Mouse (Mus musculus): ENCODE results near the gene Tmprss3. TPM values are rescaled to one million over a fixed set of nuclear protein-coding genes. Genes with fewer than 3 reads are reported as not detected.

Tmprss3 gene
- polyA plus RNA-seq, 1 experiment from 2014 or later: 0.43 TPM

GRCm38 (mm10) chr17:31210299-31210698, 11.5 kb upstream of the Tmprss3 start:
- Histone ChIP-seq H3K4me2 (replicated peaks; ENCODE audit: low read depth, low read length) (no peak overlapping the region), H3K9me3 (ENCODE audit: control insufficient read depth, low read depth, low read length) (no peaks in the 10 kb centered on the region), H3K36me3 (ENCODE audit: control insufficient read depth, insufficient read depth, low read length) (no peaks in the 10 kb centered on the region), H3K4me3 (ENCODE audit: low read depth, low read length) (no peak overlapping the region), H3K9ac (replicated peaks; ENCODE audit: low read depth, low read length) (no peak overlapping the region), H3K27me3 (ENCODE audit: control insufficient read depth, insufficient read depth, low read length) (no peaks in the 10 kb centered on the region), H3K4me1 (ENCODE audit: control insufficient read depth, insufficient read depth, low read length) (no peaks in the 10 kb centered on the region), H3K27ac (ENCODE audit: low read length) (no peak overlapping the region)
- 71% methylated on average over 7 of the region's 7 CpGs for WGBS
- ATAC-seq (ENCODE audit: insufficient number of reproducible peaks, insufficient read depth, low FRiP score, low read depth): no peak

GRCm38 (mm10) chr17:31209376-31209930, 10.7 kb upstream of the Tmprss3 start:
- H3K4me3 ChIP-seq (ENCODE audit: low read depth, low read length): no peak overlapping the region
- no peaks in the 10 kb centered on the region for H3K36me3 ChIP-seq (ENCODE audit: control insufficient read depth, insufficient read depth, low read length)
- ATAC-seq (ENCODE audit: insufficient number of reproducible peaks, insufficient read depth, low FRiP score, low read depth): no peak
- no peak overlapping the region for H3K9ac ChIP-seq (replicated peaks; ENCODE audit: low read depth, low read length)
- H3K4me2 ChIP-seq (replicated peaks; ENCODE audit: low read depth, low read length): no peak overlapping the region
- H3K9me3 ChIP-seq (ENCODE audit: control insufficient read depth, low read depth, low read length): no peaks in the 10 kb centered on the region
- H3K27ac ChIP-seq (ENCODE audit: low read length): no peak overlapping the region
- H3K27me3 ChIP-seq (ENCODE audit: control insufficient read depth, insufficient read depth, low read length): no peaks in the 10 kb centered on the region
- WGBS: 91% methylated on average over 11 of the region's 11 CpGs
- H3K4me1 ChIP-seq (ENCODE audit: control insufficient read depth, insufficient read depth, low read length): no peaks in the 10 kb centered on the region

- Histone ChIP-seq H3K36me3 (ENCODE audit: control insufficient read depth, insufficient read depth, low read length) (no peaks in the 10 kb centered on the region), H3K4me2 (replicated peaks; ENCODE audit: low read depth, low read length) (no peak overlapping the region), H3K4me1 (ENCODE audit: control insufficient read depth, insufficient read depth, low read length) (no peaks in the 10 kb centered on the region), H3K9ac (replicated peaks; ENCODE audit: low read depth, low read length) (no peak overlapping the region), H3K27ac (ENCODE audit: low read length) (no peak overlapping the region), H3K4me3 (ENCODE audit: low read depth, low read length) (no peak overlapping the region), H3K27me3 (ENCODE audit: control insufficient read depth, insufficient read depth, low read length) (no peaks in the 10 kb centered on the region), H3K9me3 (ENCODE audit: control insufficient read depth, low read depth, low read length) (no peaks in the 10 kb centered on the region)
- 84% methylated on average over 8 of the region's 8 CpGs for WGBS
- no peak for ATAC-seq (ENCODE audit: insufficient number of reproducible peaks, insufficient read depth, low FRiP score, low read depth)
These were observed 9.9 kb upstream of the Tmprss3 start for GRCm38 (mm10) chr17:31208654-31209053.

GRCm38 (mm10) chr17:31207771-31208334, 9.1 kb upstream of the Tmprss3 start, which contains the start of gene Ubash3a:
TSS of gene Ubash3a (plus strand) at chr17:31207873.
- no peak for ATAC-seq (ENCODE audit: insufficient number of reproducible peaks, insufficient read depth, low FRiP score, low read depth)
- Histone ChIP-seq H3K4me2 (replicated peaks; ENCODE audit: low read depth, low read length) (no peak within 1 kb of the TSS), H3K4me1 (ENCODE audit: control insufficient read depth, insufficient read depth, low read length) (no peaks in the 10 kb centered on the region), H3K36me3 (ENCODE audit: control insufficient read depth, insufficient read depth, low read length) (no peaks in the 10 kb centered on the region), H3K4me3 (ENCODE audit: low read depth, low read length) (no peak within 1 kb of the TSS), H3K9ac (replicated peaks; ENCODE audit: low read depth, low read length) (no peak within 1 kb of the TSS), H3K27me3 (ENCODE audit: control insufficient read depth, insufficient read depth, low read length) (no peaks in the 10 kb centered on the region), H3K9me3 (ENCODE audit: control insufficient read depth, low read depth, low read length) (no peaks in the 10 kb centered on the region), H3K27ac (ENCODE audit: low read length) (no peak within 1 kb of the TSS)
- WGBS: 61% methylated on average over 12 of the region's 12 CpGs

GRCm38 (mm10) chr17:31196283-31196682, 2.5 kb downstream of the Tmprss3 start:
- no peaks in the 10 kb centered on the region for H3K9me3 ChIP-seq (ENCODE audit: control insufficient read depth, low read depth, low read length)
- no peak for ATAC-seq (ENCODE audit: insufficient number of reproducible peaks, insufficient read depth, low FRiP score, low read depth)
- H3K9ac ChIP-seq (replicated peaks; ENCODE audit: low read depth, low read length): no peak overlapping the region
- H3K27me3 ChIP-seq (ENCODE audit: control insufficient read depth, insufficient read depth, low read length): no peaks in the 10 kb centered on the region
- no peak overlapping the region for H3K4me3 ChIP-seq (ENCODE audit: low read depth, low read length)
- no peaks in the 10 kb centered on the region for H3K4me1 ChIP-seq (ENCODE audit: control insufficient read depth, insufficient read depth, low read length)
- no peaks in the 10 kb centered on the region for H3K36me3 ChIP-seq (ENCODE audit: control insufficient read depth, insufficient read depth, low read length)
- no peak overlapping the region for H3K27ac ChIP-seq (ENCODE audit: low read length)
- H3K4me2 ChIP-seq (replicated peaks; ENCODE audit: low read depth, low read length): no peak overlapping the region
- WGBS: 83% methylated on average over 7 of the region's 7 CpGs

- no peaks in the 10 kb centered on the region for H3K36me3 ChIP-seq (ENCODE audit: control insufficient read depth, insufficient read depth, low read length)
- ATAC-seq (ENCODE audit: insufficient number of reproducible peaks, insufficient read depth, low FRiP score, low read depth): no peak
- no peak overlapping the region for H3K4me3 ChIP-seq (ENCODE audit: low read depth, low read length)
- H3K4me1 ChIP-seq (ENCODE audit: control insufficient read depth, insufficient read depth, low read length): no peaks in the 10 kb centered on the region
- WGBS: 89% methylated on average over 6 of the region's 6 CpGs
- no peak overlapping the region for H3K9ac ChIP-seq (replicated peaks; ENCODE audit: low read depth, low read length)
- no peaks in the 10 kb centered on the region for H3K9me3 ChIP-seq (ENCODE audit: control insufficient read depth, low read depth, low read length)
- no peak overlapping the region for H3K27ac ChIP-seq (ENCODE audit: low read length)
- H3K4me2 ChIP-seq (replicated peaks; ENCODE audit: low read depth, low read length): no peak overlapping the region
- H3K27me3 ChIP-seq (ENCODE audit: control insufficient read depth, insufficient read depth, low read length): no peaks in the 10 kb centered on the region
These were observed 3.6 kb downstream of the Tmprss3 start for GRCm38 (mm10) chr17:31195207-31195606.

- WGBS: 66% methylated on average over 9 of the region's 9 CpGs
- Histone ChIP-seq H3K4me1 (ENCODE audit: control insufficient read depth, insufficient read depth, low read length) (no peaks in the 10 kb centered on the region), H3K27ac (ENCODE audit: low read length) (no peak overlapping the region), H3K4me3 (ENCODE audit: low read depth, low read length) (no peak overlapping the region), H3K4me2 (replicated peaks; ENCODE audit: low read depth, low read length) (no peak overlapping the region), H3K27me3 (ENCODE audit: control insufficient read depth, insufficient read depth, low read length) (no peaks in the 10 kb centered on the region), H3K9ac (replicated peaks; ENCODE audit: low read depth, low read length) (no peak overlapping the region), H3K36me3 (ENCODE audit: control insufficient read depth, insufficient read depth, low read length) (no peaks in the 10 kb centered on the region), H3K9me3 (ENCODE audit: control insufficient read depth, low read depth, low read length) (no peaks in the 10 kb centered on the region)
- ATAC-seq (ENCODE audit: insufficient number of reproducible peaks, insufficient read depth, low FRiP score, low read depth): no peak
These were observed 5.4 kb downstream of the Tmprss3 start for GRCm38 (mm10) chr17:31193360-31193759.

- ATAC-seq (ENCODE audit: insufficient number of reproducible peaks, insufficient read depth, low FRiP score, low read depth): no peak
- H3K9ac ChIP-seq (replicated peaks; ENCODE audit: low read depth, low read length): no peak overlapping the region
- H3K9me3 ChIP-seq (ENCODE audit: control insufficient read depth, low read depth, low read length): no peaks in the 10 kb centered on the region
- no peaks in the 10 kb centered on the region for H3K36me3 ChIP-seq (ENCODE audit: control insufficient read depth, insufficient read depth, low read length)
- H3K4me2 ChIP-seq (replicated peaks; ENCODE audit: low read depth, low read length): no peak overlapping the region
- no peak overlapping the region for H3K4me3 ChIP-seq (ENCODE audit: low read depth, low read length)
- H3K4me1 ChIP-seq (ENCODE audit: control insufficient read depth, insufficient read depth, low read length): no peaks in the 10 kb centered on the region
- WGBS: 45% methylated on average over 2 of the region's 2 CpGs
- H3K27me3 ChIP-seq (ENCODE audit: control insufficient read depth, insufficient read depth, low read length): no peaks in the 10 kb centered on the region
- H3K27ac ChIP-seq (ENCODE audit: low read length): no peak overlapping the region
These were observed 6.1 kb downstream of the Tmprss3 start for GRCm38 (mm10) chr17:31192663-31193062.

GRCm38 (mm10) chr17:31191825-31192224, 7.0 kb downstream of the Tmprss3 start:
- no peak overlapping the region for H3K4me3 ChIP-seq (ENCODE audit: low read depth, low read length)
- 68% methylated on average over 8 of the region's 8 CpGs for WGBS
- no peaks in the 10 kb centered on the region for H3K27me3 ChIP-seq (ENCODE audit: control insufficient read depth, insufficient read depth, low read length)
- H3K9ac ChIP-seq (replicated peaks; ENCODE audit: low read depth, low read length): no peak overlapping the region
- no peaks in the 10 kb centered on the region for H3K36me3 ChIP-seq (ENCODE audit: control insufficient read depth, insufficient read depth, low read length)
- no peak for ATAC-seq (ENCODE audit: insufficient number of reproducible peaks, insufficient read depth, low FRiP score, low read depth)
- no peaks in the 10 kb centered on the region for H3K4me1 ChIP-seq (ENCODE audit: control insufficient read depth, insufficient read depth, low read length)
- H3K27ac ChIP-seq (ENCODE audit: low read length): no peak overlapping the region
- no peaks in the 10 kb centered on the region for H3K9me3 ChIP-seq (ENCODE audit: control insufficient read depth, low read depth, low read length)
- H3K4me2 ChIP-seq (replicated peaks; ENCODE audit: low read depth, low read length): no peak overlapping the region

All from stomach, embryonic 14.5 days (tissue).